Mouse (Mus musculus) ZHBTc4 (cell line): ENCODE data around the gene S100a1.

Experiments
- DNase-seq: peaks from one replicate; pipeline ENCODE4 v3.0.0-alpha.2; 2011; ENCODE audit warnings: low read depth, low spot score

Gene S100a1

DNA sequence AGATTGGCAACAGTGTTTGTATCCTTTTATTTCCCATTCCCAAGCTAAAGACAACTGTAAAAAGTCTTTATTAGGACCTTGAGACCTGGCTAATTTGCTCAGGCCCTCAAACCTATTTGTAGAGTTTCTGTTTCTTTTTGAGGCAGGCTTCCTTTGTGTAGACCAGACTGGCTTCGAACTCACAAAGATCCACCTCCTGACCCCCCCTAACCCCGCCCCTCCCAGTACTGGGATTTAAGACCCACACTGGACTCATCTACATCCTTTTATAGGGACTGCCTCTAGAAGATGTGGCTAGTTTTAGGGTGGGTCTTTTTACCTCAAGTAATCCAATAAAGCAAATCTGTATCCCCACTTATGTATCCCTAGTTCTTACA, 4.5 kb downstream of the S100a1 start:
- no peak for DNase-seq

GRCm38 (mm10) chr3:90508950-90509746, 5.0 kb downstream of the S100a1 start, which contains the start of gene Chtop:
TSS of gene Chtop (minus strand) at chr3:90509498.
- peak; percentile 100 for DNase-seq

DNA sequence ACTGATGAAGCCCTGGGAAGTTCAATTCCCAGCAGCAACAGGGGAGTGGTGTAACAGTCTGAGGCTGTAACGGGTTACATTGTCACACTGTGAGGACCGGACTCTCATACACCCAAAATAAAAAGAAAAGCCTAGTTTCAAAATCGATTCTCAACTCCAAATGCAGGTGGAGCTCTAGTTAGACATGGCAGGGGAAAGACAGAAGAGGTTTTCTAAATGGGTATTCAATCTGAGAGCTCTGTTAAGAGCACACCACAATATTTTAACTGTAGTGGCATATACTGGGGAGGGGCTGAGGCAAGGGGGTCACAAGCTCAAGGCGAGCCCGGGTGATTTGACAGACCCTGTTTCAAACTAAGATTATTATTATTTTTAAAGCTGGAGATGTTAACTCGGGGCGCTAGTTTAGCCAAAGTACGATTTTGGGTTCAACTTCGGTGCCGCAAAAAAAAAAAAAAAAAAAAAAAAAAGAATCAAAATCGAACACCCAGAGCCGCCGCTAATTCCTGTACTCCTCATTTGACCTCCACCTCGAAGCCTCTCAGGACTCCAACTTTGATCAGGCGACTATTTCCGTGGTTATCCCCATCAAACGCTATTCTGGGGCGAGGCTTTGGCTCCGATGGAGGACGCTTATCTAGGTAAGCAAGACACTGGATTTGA, 5.8 kb downstream of the S100a1 start:
- DNase-seq: no peak

DNA sequence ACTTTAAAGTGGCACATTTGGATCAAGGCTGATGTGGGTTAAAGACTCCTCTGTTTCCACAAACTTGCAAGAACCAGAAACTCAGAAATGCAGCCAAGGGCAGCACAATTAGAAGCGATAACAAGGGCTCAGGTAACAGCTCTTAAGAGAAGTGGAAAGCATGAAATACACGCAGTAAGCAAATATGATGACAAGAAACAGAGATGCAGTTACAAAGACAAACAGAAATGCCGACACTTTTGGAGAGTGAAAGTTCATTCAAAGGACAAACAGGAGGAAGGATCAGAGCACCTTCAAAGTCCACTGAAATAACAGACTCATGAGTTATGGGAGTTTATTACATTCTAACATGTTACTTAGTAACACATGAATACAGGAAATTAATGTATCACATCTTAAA, 7.8 kb downstream of the S100a1 start:
- DNase-seq: no peak

DNA sequence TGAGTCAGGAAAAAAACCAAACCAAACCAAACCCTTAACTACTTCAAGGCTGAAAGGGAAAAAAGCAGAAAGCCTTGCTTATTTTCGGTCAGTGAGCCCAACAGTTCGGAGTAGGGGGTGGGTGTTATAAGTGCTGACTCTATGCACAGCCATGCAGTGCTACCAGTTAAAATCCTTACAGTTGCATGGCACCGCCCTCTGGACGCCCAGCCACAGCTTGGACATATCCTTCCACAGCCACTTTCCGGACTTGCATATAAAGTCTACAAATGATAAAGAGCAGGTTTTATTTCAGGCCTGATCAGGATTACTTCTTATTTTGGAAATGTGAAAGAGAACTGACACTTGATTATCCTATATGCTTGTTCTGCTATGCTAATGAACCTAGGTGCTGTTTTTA, 9.0 kb downstream of the S100a1 start:
- no peak for DNase-seq

DNA sequence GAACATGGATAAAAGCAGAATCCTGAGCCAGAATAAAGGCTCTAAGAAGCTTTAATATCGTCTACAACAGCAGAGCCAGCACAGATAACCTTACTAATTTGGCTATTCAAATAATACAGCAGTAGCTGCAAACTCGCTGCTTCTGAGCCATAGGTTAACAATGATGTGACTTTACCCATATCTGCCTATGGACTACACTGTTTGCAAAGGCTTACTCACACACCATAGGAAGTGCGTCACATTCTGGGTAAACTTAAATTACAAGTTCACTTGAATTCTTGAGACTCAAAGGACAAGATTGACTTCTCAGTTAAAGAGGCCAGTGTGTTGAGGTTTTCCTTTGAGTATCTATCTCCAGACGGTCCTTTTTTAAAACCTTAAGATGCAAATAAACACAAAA, 10.7 kb downstream of the S100a1 start:
- no peak for DNase-seq

- DNase-seq: no peak
Observed at GRCm38 (mm10) chr3:90497597-90497996, 16.6 kb downstream of the S100a1 start.

DNA sequence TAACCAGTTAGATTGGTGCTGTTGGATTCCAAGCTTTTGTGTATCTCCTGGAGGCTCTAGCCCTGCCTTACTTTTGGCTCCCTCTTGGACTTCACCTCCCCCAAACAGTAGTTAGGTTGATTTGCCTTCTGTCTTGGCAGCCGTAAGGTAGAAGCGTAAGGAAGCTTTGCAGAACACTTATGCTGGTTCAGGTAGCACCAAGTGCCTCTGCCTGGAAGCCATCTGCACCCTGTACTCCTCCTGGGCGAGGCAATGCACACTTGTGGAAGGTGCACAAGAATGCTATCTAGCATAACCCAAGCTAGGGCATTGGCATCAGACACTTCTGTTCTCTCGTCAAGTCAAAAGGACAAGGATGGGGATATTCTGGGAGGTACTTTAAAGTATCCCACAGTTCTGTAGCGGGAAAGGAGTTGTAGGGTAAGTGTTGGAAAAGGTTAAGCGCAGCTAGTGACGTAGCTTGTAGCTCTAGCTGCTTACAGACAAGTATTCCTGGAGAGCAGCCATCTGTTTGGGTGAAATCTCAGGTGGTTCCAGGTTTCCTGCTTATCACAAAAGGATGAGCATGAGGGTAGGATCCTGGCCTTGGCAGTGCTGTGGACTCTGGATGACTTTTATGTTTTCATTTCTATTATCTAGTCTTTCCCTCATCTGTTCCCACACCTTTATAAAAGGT, 18.2 kb downstream of the S100a1 start:
- no peak for DNase-seq

- DNase-seq: no peak
Observed at GRCm38 (mm10) chr3:90493831-90494540, 20.2 kb downstream of the S100a1 start.

DNA sequence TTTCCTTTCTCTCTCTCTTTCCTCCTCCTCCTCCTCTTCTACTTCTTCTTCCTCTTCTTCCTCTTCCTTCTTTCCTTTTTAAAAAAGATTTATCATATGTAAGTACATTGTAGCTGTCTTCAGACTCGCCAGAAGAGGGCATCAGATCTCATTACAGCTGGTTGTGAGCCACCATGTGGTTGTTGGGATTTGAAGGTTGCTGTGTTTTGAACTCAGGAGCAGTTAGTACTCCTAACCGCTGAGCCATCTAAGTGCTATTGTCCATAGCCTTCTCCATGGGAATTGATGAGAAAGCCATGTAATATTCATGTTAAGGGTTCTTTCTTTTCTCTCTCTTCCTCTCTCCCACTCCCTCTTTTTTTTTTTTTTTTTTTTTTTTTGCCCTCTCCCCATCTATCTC, 22.8 kb downstream of the S100a1 start:
- peak; percentile 67 for DNase-seq

DNA sequence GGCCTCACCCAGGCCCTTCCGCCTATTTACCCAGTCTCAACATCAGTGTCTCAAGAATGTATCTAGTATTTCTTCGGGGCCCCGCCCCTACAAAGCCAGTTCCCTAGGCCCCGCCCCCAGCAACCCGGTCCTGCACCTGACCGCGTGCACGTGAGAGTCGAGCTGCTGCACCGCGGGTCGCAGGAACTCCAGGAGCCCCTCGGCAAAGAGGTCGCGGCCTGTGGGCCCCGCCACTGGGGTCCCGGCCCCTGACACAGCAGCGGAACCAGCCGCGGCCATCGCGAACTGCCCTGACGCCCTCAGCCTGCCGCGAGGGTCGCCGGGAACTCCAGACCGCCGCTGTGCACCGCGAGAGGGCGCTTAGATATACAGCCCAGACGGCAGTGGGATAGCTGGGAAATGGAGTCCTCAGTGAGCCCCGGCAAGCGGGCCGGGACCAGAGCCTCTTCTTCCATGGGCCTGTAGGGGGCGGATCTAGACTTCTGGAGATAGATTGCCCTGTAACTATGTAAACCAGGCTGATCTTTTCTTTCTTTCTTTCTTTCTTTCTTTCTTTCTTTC, 23.4 kb downstream of the S100a1 start, which contains the start of gene Snapin:
TSS of gene Snapin (minus strand) at position 338 of the 561 bp plus-strand sequence.
- DNase-seq: peak; percentile 97

GRCm38 (mm10) chr3:90488576-90488975, 25.6 kb downstream of the S100a1 start:
- no peak for DNase-seq

DNA sequence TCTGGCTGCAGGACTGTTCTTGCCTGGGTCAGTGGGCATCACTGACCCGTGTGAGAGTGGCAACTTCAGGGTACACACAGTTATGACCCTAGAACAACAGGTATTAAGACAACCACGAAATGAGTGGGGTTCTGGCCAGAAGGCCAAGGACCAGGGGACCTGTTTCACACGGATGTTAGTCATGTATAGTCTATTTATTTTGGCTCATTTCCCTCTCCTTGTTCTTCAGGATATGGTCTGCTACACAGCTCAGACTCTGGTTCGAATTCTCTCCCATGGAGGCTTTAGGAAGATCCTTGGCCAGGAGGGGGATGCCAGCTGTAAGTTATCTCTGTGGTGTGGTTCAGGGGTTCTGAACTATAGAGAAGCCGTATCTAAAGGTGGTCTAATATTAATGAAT, 27.2 kb downstream of the S100a1 start:
- no peak for DNase-seq

GRCm38 (mm10) chr3:90475831-90476611, 38.2 kb downstream of the S100a1 start, which contains the start of gene Ilf2:
TSS of gene Ilf2 (plus strand) at chr3:90476126.
- DNase-seq: peak; percentile 99

- DNase-seq: peak; percentile 39
Observed at GRCm38 (mm10) chr3:90475151-90475830, 38.9 kb downstream of the S100a1 start.

GRCm38 (mm10) chr3:90472213-90472612, 42.0 kb downstream of the S100a1 start:
- DNase-seq: peak; percentile 79

DNA sequence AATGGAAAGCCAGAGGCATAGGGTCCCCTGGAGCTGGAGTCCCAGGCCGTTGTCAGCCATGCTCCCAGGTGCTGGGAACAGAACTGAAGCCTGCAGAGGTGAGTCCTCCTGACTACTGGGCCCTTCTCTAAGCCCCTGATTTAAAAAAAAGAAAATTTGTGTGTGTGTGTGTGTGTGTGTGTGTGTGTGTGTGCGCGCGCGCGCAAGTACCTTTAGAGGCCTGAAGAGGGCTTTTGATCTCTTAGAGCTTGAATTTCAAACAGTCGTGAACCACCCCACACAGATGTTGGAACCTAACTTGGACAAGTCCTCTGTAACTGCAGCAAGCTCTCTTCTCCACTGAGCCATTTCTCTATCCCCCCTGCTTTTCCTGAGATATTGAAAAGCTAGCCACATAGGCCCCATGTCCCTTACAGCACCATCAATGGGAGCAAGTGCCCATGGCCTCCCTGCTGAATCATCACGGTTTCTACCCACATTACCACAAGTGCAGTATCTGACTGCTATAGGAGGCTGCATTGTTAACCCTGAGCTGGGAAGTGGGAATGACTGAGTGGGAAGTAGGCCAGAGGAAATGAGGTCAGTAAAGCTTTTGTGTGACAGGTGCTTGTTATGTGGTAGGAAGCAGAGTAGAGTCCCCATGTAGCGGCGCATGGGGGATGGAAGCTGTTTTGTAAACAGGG, 46.4 kb downstream of the S100a1 start:
- peak; percentile 57 for DNase-seq

GRCm38 (mm10) chr3:90466311-90466766, 47.9 kb downstream of the S100a1 start:
- DNase-seq: peak; percentile 76

DNA sequence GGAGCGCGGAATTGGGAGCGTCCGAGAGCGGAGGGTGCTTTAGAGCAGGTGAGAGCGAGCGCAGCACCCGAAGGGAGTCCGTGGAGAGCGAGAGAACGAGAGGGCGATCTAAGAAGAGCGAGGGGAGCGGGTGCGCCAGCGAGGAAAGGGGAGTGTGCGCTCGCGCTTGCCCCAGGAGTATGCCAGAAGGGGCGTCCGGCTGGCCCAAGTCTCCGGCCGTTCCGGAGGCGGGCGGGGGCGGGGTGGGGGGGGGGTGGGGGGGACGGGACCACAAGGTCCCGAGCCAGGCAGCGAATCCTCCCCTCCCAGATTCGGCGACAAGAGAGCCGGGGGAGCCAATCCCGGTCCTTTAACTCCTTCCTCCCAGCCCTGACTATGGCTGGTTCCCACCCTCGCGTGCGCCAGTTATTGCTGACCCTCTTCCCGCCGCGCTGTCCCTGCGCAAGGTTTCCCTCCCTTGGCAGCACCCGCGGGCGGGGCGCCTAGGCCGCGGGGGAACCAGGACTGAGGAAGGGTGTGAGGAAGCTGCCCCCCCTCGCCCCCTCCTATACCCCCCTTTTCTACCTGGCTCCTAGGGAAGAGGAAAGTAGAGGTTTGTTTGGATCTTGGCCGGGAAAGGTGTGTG, 48.4 kb downstream of the S100a1 start, which contains the start of gene Npr1:
TSS of gene Npr1 (minus strand) at position 181 of the 625 bp plus-strand sequence.
- DNase-seq: peak; percentile 49
